Mouse (Mus musculus) MN1 (cell line): ENCODE results near the gene Ctbp2.
"Not testable (repeated sequence)": the region's sequence is repeated elsewhere in the genome, so short reads cannot be mapped to it uniquely, and the experiment has no call there.

ENCODE experiments used
- DNase-seq: peaks from one replicate; pipeline ENCODE4 v3.0.0-alpha.2; 2016; ENCODE audit warnings: low spot score

Ctbp2 gene

GRCm38 (mm10) chr7:133120221-133120751 is 3.9 kb downstream of the Ctbp2 start:
- DNase-seq: no peak

- DNase-seq: no peak
Observed at GRCm38 (mm10) chr7:133117815-133118214, 6.3 kb downstream of the Ctbp2 start.

- no peak for DNase-seq
Observed at GRCm38 (mm10) chr7:133116542-133116941, 7.6 kb downstream of the Ctbp2 start.

GRCm38 (mm10) chr7:133115886-133116285 is 8.3 kb downstream of the Ctbp2 start:
- no peak for DNase-seq

- no peak for DNase-seq
Observed at GRCm38 (mm10) chr7:133114847-133115470, 9.2 kb downstream of the Ctbp2 start.

GRCm38 (mm10) chr7:133113185-133113895 is 10.8 kb downstream of the Ctbp2 start:
- no peak for DNase-seq

- DNase-seq: no peak
Observed at GRCm38 (mm10) chr7:133112351-133112831, 11.8 kb downstream of the Ctbp2 start.

- DNase-seq: no peak
Observed at GRCm38 (mm10) chr7:133109442-133109841, 14.7 kb downstream of the Ctbp2 start.

- DNase-seq: no peak
Observed at GRCm38 (mm10) chr7:133108695-133109094, 15.5 kb downstream of the Ctbp2 start.

GRCm38 (mm10) chr7:133102578-133102977 is 21.6 kb downstream of the Ctbp2 start:
- DNase-seq: no peak

- no peak for DNase-seq
Observed at GRCm38 (mm10) chr7:133101070-133101469, 23.1 kb downstream of the Ctbp2 start.

- DNase-seq: no peak
Observed at GRCm38 (mm10) chr7:133100178-133100577, 24.0 kb downstream of the Ctbp2 start.

GRCm38 (mm10) chr7:133099266-133099665 is 24.9 kb downstream of the Ctbp2 start:
- DNase-seq: no peak

GRCm38 (mm10) chr7:133098118-133098793 is 25.9 kb downstream of the Ctbp2 start:
- no peak for DNase-seq

- not testable (repeated sequence) for DNase-seq
Observed at GRCm38 (mm10) chr7:133095610-133096009, 28.5 kb downstream of the Ctbp2 start.

- DNase-seq: no peak
Observed at GRCm38 (mm10) chr7:133094711-133095495, 29.3 kb downstream of the Ctbp2 start.

GRCm38 (mm10) chr7:133094161-133094560 is 30.0 kb downstream of the Ctbp2 start:
- DNase-seq: no peak

- DNase-seq: no peak
Observed at GRCm38 (mm10) chr7:133093731-133094130, 30.4 kb downstream of the Ctbp2 start.

GRCm38 (mm10) chr7:133090641-133091040 is 33.5 kb downstream of the Ctbp2 start:
- no peak for DNase-seq

GRCm38 (mm10) chr7:133089621-133090260 is 34.4 kb downstream of the Ctbp2 start:
- no peak for DNase-seq

- DNase-seq: peak; percentile 74
Observed at GRCm38 (mm10) chr7:133088830-133089261, 35.3 kb downstream of the Ctbp2 start.
